Mouse (Mus musculus) kidney, postnatal 14 days (tissue): ENCODE data around the gene Sema7a.

ENCODE experiments used
- DNase-seq: peaks from one replicate; pipeline ENCODE4 v3.0.0; 2022; ENCODE audit warnings: mixed read lengths

The Sema7a gene

GRCm38 (mm10) chr9:57959886-57960866, 20.3 kb downstream of the Sema7a start:
- DNase-seq: no peak

- no peak for DNase-seq
Measured at GRCm38 (mm10) chr9:57961226-57961625, 21.3 kb downstream of the Sema7a start.

GRCm38 (mm10) chr9:57961863-57962778, 22.2 kb downstream of the Sema7a start:
- DNase-seq: no peak

GRCm38 (mm10) chr9:57963249-57963997, 23.5 kb downstream of the Sema7a start:
- DNase-seq: no peak

GRCm38 (mm10) chr9:57963998-57964395, 24.1 kb downstream of the Sema7a start:
- DNase-seq: no peak

GRCm38 (mm10) chr9:57964528-57965250, 24.8 kb downstream of the Sema7a start:
- DNase-seq: no peak

GRCm38 (mm10) chr9:57965281-57966185, 25.6 kb downstream of the Sema7a start:
- no peak for DNase-seq

- no peak for DNase-seq
Measured at GRCm38 (mm10) chr9:57967237-57967960, 27.5 kb downstream of the Sema7a start.

- DNase-seq: no peak
Measured at GRCm38 (mm10) chr9:57968166-57968771, 28.4 kb downstream of the Sema7a start.

GRCm38 (mm10) chr9:57968783-57969542, 29.1 kb downstream of the Sema7a start:
- no peak for DNase-seq

- peak; percentile 38 for DNase-seq
Measured at GRCm38 (mm10) chr9:57969736-57970495, 30.0 kb downstream of the Sema7a start.

- DNase-seq: no peak
Measured at GRCm38 (mm10) chr9:57971413-57971812, 31.5 kb downstream of the Sema7a start.

- peak; percentile 28 for DNase-seq
Measured at GRCm38 (mm10) chr9:57972141-57972591, 32.3 kb downstream of the Sema7a start.

GRCm38 (mm10) chr9:57972776-57973439, 33.0 kb downstream of the Sema7a start:
- DNase-seq: no peak

GRCm38 (mm10) chr9:57973440-57974066, 33.6 kb downstream of the Sema7a start:
- DNase-seq: no peak

- no peak for DNase-seq
Measured at GRCm38 (mm10) chr9:57974221-57974620, 34.3 kb downstream of the Sema7a start.
